Mouse (Mus musculus) heart, postnatal 0 days (tissue): Measurements from ENCODE around the gene Tspan13.

ENCODE experiments used
- CTCF ChIP-seq: IDR thresholded peaks from 2 replicates; pipeline ENCODE4 v1.5.1; 2016; ENCODE audit warnings: antibody characterized with exemption, control low read depth, low read depth
- EP300 ChIP-seq: IDR thresholded peaks from 2 replicates; pipeline ENCODE4 v1.6.1; 2016; ENCODE audit warnings: antibody characterized with exemption, low read depth

GRCm38 (mm10) chr12:36026126-36026525 is 16.2 kb downstream of the Tspan13 start:
- no peak for TF ChIP-seq CTCF
- TF ChIP-seq EP300, result no peak
